Mouse (Mus musculus) CH12.LX (cell line): ENCODE data around the gene Zhx3. TPM values are rescaled to one million over a fixed set of nuclear protein-coding genes. Genes with fewer than 3 reads are reported as not detected.

Experiments
- DNase-seq: peaks from one replicate; pipeline ENCODE4 v3.0.0-alpha.2; 2013; ENCODE audit errors: extremely low read depth
- H3K27ac ChIP-seq: 2 replicates; pipeline ENCODE4 v1.5.1; 2012; ENCODE audit warnings: low read depth, mild to moderate bottlenecking, control low read depth, moderate library complexity; ENCODE audit not compliant: insufficient read depth
- H3K27me3 ChIP-seq: replicated peaks from 2 replicates; pipeline ENCODE3; 2012; ENCODE audit warnings: inconsistent platforms
- H3K36me3 ChIP-seq, 2 experiments: replicated peaks in 1 of 2; 2 replicates each; pipeline versions ENCODE3 to v1.6.1; 2012; ENCODE audit warnings: inconsistent platforms in 1 of 2, low read length in 1 of 2, mild to moderate bottlenecking in 1 of 2, mixed read lengths in 1 of 2, moderate library complexity in 1 of 2; ENCODE audit not compliant: control insufficient read depth in 1 of 2, insufficient read depth in 1 of 2
- H3K4me1 ChIP-seq, 2 experiments: 2 replicates each; pipeline ENCODE4 v1.6.1; 2012; ENCODE audit warnings: inconsistent platforms in 1 of 2, moderate library complexity in 1 of 2; ENCODE audit not compliant: insufficient read depth in 2 of 2, control insufficient read depth in 1 of 2
- H3K4me2 ChIP-seq: 2 replicates; pipeline ENCODE4 v1.6.1; 2012; ENCODE audit warnings: low read depth, mild to moderate bottlenecking, control low read depth; ENCODE audit not compliant: poor library complexity, insufficient read depth, severe bottlenecking
- H3K4me3 ChIP-seq, 3 experiments: fragments of 150-350 bp in 1 of 3; sonication (generic) in 1 of 3; replicated peaks in 1 of 3; 2 replicates each; pipeline versions ENCODE3 to v1.5.1; 2011 to 2012; ENCODE audit warnings: low read depth in 2 of 3, low read length in 2 of 3, mild to moderate bottlenecking in 2 of 3, moderate library complexity in 2 of 3, control low read depth in 1 of 3, improper control_type of control experiment in 1 of 3, inconsistent platforms in 1 of 3, mixed read lengths in 1 of 3; ENCODE audit not compliant: poor library complexity in 1 of 3
- H3K79me2 ChIP-seq: replicated peaks from 2 replicates; pipeline ENCODE4 v1.6.1; 2012; ENCODE audit warnings: mild to moderate bottlenecking, moderate library complexity; ENCODE audit not compliant: control insufficient read depth, poor library complexity, insufficient read depth, severe bottlenecking; ENCODE audit errors: extremely low read depth
- H3K9ac ChIP-seq: 2 replicates; pipeline ENCODE4 v1.6.1; 2012; ENCODE audit warnings: low read depth, mild to moderate bottlenecking, control low read depth, moderate library complexity; ENCODE audit not compliant: insufficient read depth
- H3K9me3 ChIP-seq: replicated peaks from 2 replicates; pipeline ENCODE3; 2012; ENCODE audit warnings: low read length, inconsistent platforms, mixed read lengths
- BHLHE40 ChIP-seq: IDR thresholded peaks from 2 replicates; pipeline ENCODE4 v1.6.1; 2011; ENCODE audit warnings: mild to moderate bottlenecking, low read depth, low read length, improper control_type of control experiment
- CHD1 ChIP-seq: IDR thresholded peaks from 2 replicates; pipeline ENCODE4 v1.6.1; 2012; ENCODE audit warnings: low read depth, low read length, improper control_type of control experiment, inconsistent platforms
- CHD2 ChIP-seq: IDR thresholded peaks from 2 replicates; pipeline ENCODE4 v1.6.1; 2011; ENCODE audit warnings: low read length, improper control_type of control experiment
- CTCF ChIP-seq, 2 experiments: IDR thresholded peaks in 1 of 2; conservative IDR thresholded peaks in 1 of 2; 2 replicates each; pipeline ENCODE4 v1.5.1; 2011 to 2012; ENCODE audit warnings: low read depth in 2 of 2, low read length in 2 of 2, improper control_type of control experiment in 1 of 2, inconsistent platforms in 1 of 2, mild to moderate bottlenecking in 1 of 2, moderate library complexity in 1 of 2
- E2F4 ChIP-seq: IDR thresholded peaks from 2 replicates; pipeline ENCODE4 v1.6.1; 2011; ENCODE audit warnings: low read depth, low read length, improper control_type of control experiment; ENCODE audit not compliant: insufficient replicate concordance
- EP300 ChIP-seq: IDR thresholded peaks from 2 replicates; pipeline ENCODE4 v1.6.1; 2011; ENCODE audit warnings: low read length, improper control_type of control experiment
- GABPA ChIP-seq: IDR thresholded peaks from 2 replicates; pipeline ENCODE4 v1.6.1; 2012; ENCODE audit warnings: low read depth, low read length, improper control_type of control experiment, inconsistent platforms; ENCODE audit not compliant: insufficient replicate concordance
- HCFC1 ChIP-seq: IDR thresholded peaks from 2 replicates; pipeline ENCODE4 v1.6.1; 2012; ENCODE audit warnings: low read depth, mild to moderate bottlenecking, inconsistent platforms, low read length, improper control_type of control experiment
- JUN ChIP-seq: IDR thresholded peaks from 2 replicates; pipeline ENCODE4 v1.6.1; 2011; ENCODE audit warnings: low read depth, mild to moderate bottlenecking, low read length, improper control_type of control experiment, moderate library complexity; ENCODE audit not compliant: insufficient read depth
- JUND ChIP-seq: conservative IDR thresholded peaks from 2 replicates; pipeline ENCODE4 v1.6.1; 2011; ENCODE audit warnings: low read depth, low read length, improper control_type of control experiment
- KAT2A ChIP-seq: IDR thresholded peaks from 2 replicates; pipeline ENCODE4 v1.6.1; 2012; ENCODE audit warnings: low read length, improper control_type of control experiment, inconsistent platforms; ENCODE audit not compliant: insufficient replicate concordance
- MAX ChIP-seq: IDR thresholded peaks from 2 replicates; pipeline ENCODE4 v1.6.1; 2011; ENCODE audit warnings: low read length, improper control_type of control experiment
- MXI1 ChIP-seq: IDR thresholded peaks from 2 replicates; pipeline ENCODE4 v1.6.1; 2011; ENCODE audit warnings: mild to moderate bottlenecking, low read depth, low read length, improper control_type of control experiment
- NELFE ChIP-seq: IDR thresholded peaks from 2 replicates; pipeline ENCODE4 v1.6.1; 2011; ENCODE audit warnings: low read depth, low read length, improper control_type of control experiment
- SIN3A ChIP-seq: IDR thresholded peaks from 2 replicates; pipeline ENCODE4 v1.6.1; 2012; ENCODE audit warnings: low read length, improper control_type of control experiment, inconsistent platforms
- UBTF ChIP-seq: IDR thresholded peaks from 2 replicates; pipeline ENCODE4 v1.6.1; 2012; ENCODE audit warnings: low read depth, mild to moderate bottlenecking, inconsistent platforms, low read length, improper control_type of control experiment, moderate library complexity
- ZC3H11A ChIP-seq: IDR thresholded peaks from 2 replicates; pipeline ENCODE4 v1.6.1; 2012; ENCODE audit warnings: low read depth, mild to moderate bottlenecking, inconsistent platforms, low read length, improper control_type of control experiment
- ZKSCAN1 ChIP-seq: IDR thresholded peaks from 2 replicates; pipeline ENCODE4 v1.6.1; 2012; ENCODE audit warnings: low read depth, inconsistent platforms, low read length, improper control_type of control experiment, borderline replicate concordance
- ZNF384 ChIP-seq: IDR thresholded peaks from 2 replicates; pipeline ENCODE4 v1.6.1; 2012; ENCODE audit warnings: low read depth, low read length, improper control_type of control experiment, inconsistent platforms
- dilution Hi-C: fragments of 300-500 bp; cut with MboI; formaldehyde crosslinking; loops from 2 replicates; pipeline ENCODE4 v1.14.3; 2020; ENCODE audit warnings: low sequenced_read_pairs; ENCODE audit not compliant: extremely low pct_unique_long_range_greater_than_20kb, extremely low pct_ligation_motif_present
- in situ Hi-C: fragments of 300-500 bp; cut with MboI; formaldehyde crosslinking; loops from 3 replicates; pipeline ENCODE4 v1.14.3; 2019; ENCODE audit warnings: low sequenced_read_pairs, low pct_ligation_motif_present, low pct_unique_long_range_greater_than_20kb, mixed read lengths
- polyA plus RNA-seq: library from polyadenylated mRNA; unstranded; fragments of >175 nt; gene quantifications from 2 replicates; pipeline ENCODE4 v1.2.1, GENCODE M21; 2012; ENCODE audit warnings: low read depth; ENCODE audit not compliant: insufficient read length
- total RNA-seq, 2 experiments: library from RNA; depleted of rRNA; stranded (reverse); fragments of 300-350 nt in 1 of 2; fragments of >200 nt in 1 of 2; gene quantifications; 2 replicates each; pipeline ENCODE4 v1.2.3; 2012 to 2014

Gene Zhx3
- total and polyA plus RNA-seq, 3 experiments = 1.3 to 4.2 (median 2.6) TPM

- no peak for TF ChIP-seq SIN3A
- no peak for TF ChIP-seq UBTF
- no peak for TF ChIP-seq NELFE
- no peak for TF ChIP-seq ZKSCAN1
- TF ChIP-seq MAX = no peak
- no peak for TF ChIP-seq CTCF (conservative IDR thresholded peaks at IDR 0.05 in 1 of 2, IDR thresholded peaks at IDR 0.05 in 1 of 2; ENCODE audit: low read depth in 2 of 2, low read length in 2 of 2)
- dilution Hi-C loops = no loop called here
- no peak overlapping the region for H3K27ac ChIP-seq
- peaks cover 0 to 5% of the 10 kb centered on the region in 2 experiments; a peak in 1 of 4 replicates for H3K4me1 ChIP-seq
- in situ Hi-C loops = no loop called here
- no peak for DNase-seq
- H3K79me2 ChIP-seq = no peaks in the 10 kb centered on the region
- no peak overlapping the region for H3K4me3 ChIP-seq
- H3K9ac ChIP-seq = no peak overlapping the region
- no peaks in the 10 kb centered on the region for H3K36me3 ChIP-seq
- peaks cover 10% of the 10 kb centered on the region for H3K9me3 ChIP-seq
- H3K4me2 ChIP-seq = no peak overlapping the region
- peaks cover 30% of the 10 kb centered on the region for H3K27me3 ChIP-seq
Observed at GRCm38 (mm10) chr2:160908607-160909006, 35.8 kb upstream of the Zhx3 start.

- no peak overlapping the region for H3K4me2 ChIP-seq
- TF ChIP-seq JUND = no peak
- no peak for TF ChIP-seq BHLHE40
- no peak for TF ChIP-seq E2F4
- TF ChIP-seq CHD1 = no peak
- no peak for TF ChIP-seq ZC3H11A
- no peak for TF ChIP-seq SIN3A
- no peak for TF ChIP-seq UBTF
- no peak for TF ChIP-seq EP300
- no peak for TF ChIP-seq JUN
- no peak for TF ChIP-seq KAT2A
- no peak for TF ChIP-seq MXI1
- no peak for TF ChIP-seq ZNF384
- no peak for TF ChIP-seq GABPA
- TF ChIP-seq CHD2 = no peak
- TF ChIP-seq HCFC1 = no peak
- no peak for TF ChIP-seq CTCF (conservative IDR thresholded peaks at IDR 0.05 in 1 of 2, IDR thresholded peaks at IDR 0.05 in 1 of 2; ENCODE audit: low read depth in 2 of 2, low read length in 2 of 2)
- H3K9me3 ChIP-seq = no peaks in the 10 kb centered on the region
- no peak overlapping the region for H3K27ac ChIP-seq
- peaks cover 43% of the 10 kb centered on the region for H3K27me3 ChIP-seq
- H3K79me2 ChIP-seq = no peaks in the 10 kb centered on the region
- no peak for DNase-seq
- no peaks in the 10 kb centered on the region for H3K36me3 ChIP-seq
- H3K4me1 ChIP-seq = peaks cover 0 to 5% of the 10 kb centered on the region in 2 experiments; a peak in 1 of 4 replicates
- dilution Hi-C loops = no loop called here
- no peak overlapping the region for H3K4me3 ChIP-seq
- in situ Hi-C loops = no loop called here
- H3K9ac ChIP-seq = no peak overlapping the region
Observed at GRCm38 (mm10) chr2:160906101-160906500, 33.3 kb upstream of the Zhx3 start.
